Mouse (Mus musculus) left cerebral cortex, adult 2 months (tissue): ENCODE data around the gene Tmem171. TPM values are rescaled to one million over a fixed set of nuclear protein-coding genes. Genes with fewer than 3 reads are reported as not detected.

Source experiments
- DNase-seq, 2 experiments: peaks; one replicate each; pipeline ENCODE4 v3.0.0; 2021 to 2022; ENCODE audit warnings: low spot score in 2 of 2, mixed read lengths in 1 of 2; ENCODE audit errors: extremely low spot score in 1 of 2
- H3K27ac ChIP-seq: fragments of 200-600 bp; 2 replicates; pipeline ENCODE4 v1.8.1; 2022
- H3K4me3 ChIP-seq: fragments of 200-600 bp; 2 replicates; pipeline ENCODE4 v1.8.1; 2022
- CTCF ChIP-seq: fragments of 200-600 bp; IDR thresholded peaks from 2 replicates; pipeline ENCODE4 v1.8.1; 2022; ENCODE audit warnings: antibody characterized with exemption, mild to moderate bottlenecking, moderate library complexity
- intact Hi-C: fragments of 180-260 bp; cut with DNase I; formaldehyde crosslinking; loops from one replicate; pipeline ENCODE4 v1.15.1; 2025
- total RNA-seq, 2 experiments: library from RNA; stranded (reverse); gene quantifications; 2 replicates each; pipeline ENCODE4 v1.2.3; 2021

The Tmem171 gene
- total RNA-seq, 2 experiments from 2014 or later, result 0.30 TPM; not detected in 1

GRCm38 (mm10) chr13:98710236-98710635 lies 15.6 kb upstream of the Tmem171 start:
- no peak for TF ChIP-seq CTCF
- intact Hi-C loops, result no loop called here

DNA sequence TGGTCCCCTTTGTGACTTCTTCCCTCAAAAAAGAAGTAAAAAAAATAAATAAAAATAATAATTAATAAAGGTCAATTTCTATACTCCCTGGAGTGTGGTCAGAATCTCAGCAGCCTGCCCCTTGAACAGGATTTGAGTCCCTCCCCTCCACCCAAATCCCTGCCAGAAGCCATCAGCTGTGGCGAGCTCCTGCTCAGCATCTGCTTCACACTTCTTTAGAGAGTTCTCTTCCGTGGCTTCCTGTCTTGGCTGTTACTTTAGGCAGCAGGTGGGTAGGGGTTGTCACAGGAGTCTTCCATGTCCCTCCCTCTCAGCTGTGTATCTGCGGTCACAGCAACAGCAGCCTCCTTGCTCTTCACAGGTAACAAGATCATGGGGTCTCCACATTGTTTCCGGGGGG lies 10.9 kb upstream of the Tmem171 start:
- Histone ChIP-seq H3K27ac (no peak overlapping the region), H3K4me3 (no peak overlapping the region)
- no peak for TF ChIP-seq CTCF
- no peak for DNase-seq
- intact Hi-C loops, result no loop called here

More at GRCm38 (mm10) chr13:98710236-98710635, 15.6 kb upstream of the Tmem171 start:
- DNase-seq, result no peak
- no peak overlapping the region for H3K4me3 ChIP-seq
- H3K27ac ChIP-seq, result no peak overlapping the region

DNA sequence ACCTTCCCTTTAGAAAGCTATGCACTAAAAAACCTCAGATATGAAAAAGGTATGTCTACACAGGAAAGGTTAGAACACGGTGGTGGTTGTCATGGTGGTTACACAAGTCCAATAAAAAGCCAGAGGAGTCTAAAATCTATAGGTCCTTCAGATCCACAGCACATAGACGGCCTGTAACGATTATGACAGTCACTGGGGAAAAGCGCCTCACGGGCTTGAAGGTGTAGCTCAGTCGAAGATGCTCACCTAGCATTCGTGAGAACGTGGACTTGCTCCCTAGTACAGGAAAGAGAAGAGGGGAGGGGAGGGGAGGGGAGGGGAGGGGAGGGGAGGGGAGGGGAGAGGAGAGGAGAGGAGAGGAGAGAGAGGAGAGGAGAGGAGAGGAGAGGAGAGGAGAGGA lies 9.2 kb upstream of the Tmem171 start:
- no peak overlapping the region for H3K27ac ChIP-seq
- intact Hi-C loops, result no loop called here

DNA sequence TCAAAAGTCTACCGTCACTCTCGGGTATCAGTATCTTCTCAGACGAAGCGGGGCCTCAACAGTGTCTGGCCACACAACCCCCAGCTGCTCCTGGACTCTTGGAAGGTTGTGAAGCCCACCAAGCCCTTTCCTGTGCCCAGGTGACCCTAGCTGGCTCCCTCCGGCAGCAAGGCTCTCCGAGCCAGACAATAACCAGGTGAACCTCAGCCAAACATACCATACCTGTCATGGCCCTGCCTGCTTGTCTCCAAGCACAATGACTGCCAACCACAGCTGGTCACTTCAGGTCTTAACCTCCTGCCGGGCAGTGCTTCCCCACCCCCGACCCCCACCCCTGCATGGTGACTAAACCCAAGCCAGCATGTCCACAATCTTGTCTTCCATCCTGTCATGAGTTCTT lies 7.7 kb upstream of the Tmem171 start:
- Histone ChIP-seq H3K4me3 (no peak overlapping the region), H3K27ac (no peak overlapping the region)
- no peak for TF ChIP-seq CTCF
- no peak for DNase-seq
- intact Hi-C loops, result no loop called here

More for the DNA sequence above, 9.2 kb upstream of the Tmem171 start:
- TF ChIP-seq CTCF, result no peak
- no peak overlapping the region for H3K4me3 ChIP-seq
- DNase-seq, result no peak

DNA sequence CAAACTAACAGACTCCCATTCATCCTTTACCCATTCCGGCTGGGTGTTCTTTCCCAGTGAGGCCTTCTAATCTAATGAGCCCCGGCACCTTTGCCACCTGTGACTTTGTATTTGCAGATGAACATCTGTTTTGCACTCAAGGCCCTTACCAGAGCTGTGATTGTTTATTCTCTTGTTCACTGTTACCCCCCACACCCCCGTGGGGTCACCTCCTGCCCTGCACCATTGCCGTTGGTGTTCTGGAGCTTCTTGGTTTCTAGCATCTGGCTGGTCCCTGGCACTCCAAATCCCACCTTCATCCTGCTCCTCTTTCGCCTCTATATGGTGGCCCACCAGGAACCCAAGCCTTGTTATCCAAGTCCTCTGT lies 6.7 kb upstream of the Tmem171 start:
- no peak overlapping the region for H3K27ac ChIP-seq
- no peak for DNase-seq
- TF ChIP-seq CTCF, result no peak
- intact Hi-C loops, result no loop called here
- no peak overlapping the region for H3K4me3 ChIP-seq

- Histone ChIP-seq H3K27ac (no peak overlapping the region), H3K4me3 (no peak overlapping the region)
- intact Hi-C loops, result no loop called here
- no peak for TF ChIP-seq CTCF
- no peak for DNase-seq
These were observed 6.2 kb upstream of the Tmem171 start for GRCm38 (mm10) chr13:98700661-98701308.

DNA sequence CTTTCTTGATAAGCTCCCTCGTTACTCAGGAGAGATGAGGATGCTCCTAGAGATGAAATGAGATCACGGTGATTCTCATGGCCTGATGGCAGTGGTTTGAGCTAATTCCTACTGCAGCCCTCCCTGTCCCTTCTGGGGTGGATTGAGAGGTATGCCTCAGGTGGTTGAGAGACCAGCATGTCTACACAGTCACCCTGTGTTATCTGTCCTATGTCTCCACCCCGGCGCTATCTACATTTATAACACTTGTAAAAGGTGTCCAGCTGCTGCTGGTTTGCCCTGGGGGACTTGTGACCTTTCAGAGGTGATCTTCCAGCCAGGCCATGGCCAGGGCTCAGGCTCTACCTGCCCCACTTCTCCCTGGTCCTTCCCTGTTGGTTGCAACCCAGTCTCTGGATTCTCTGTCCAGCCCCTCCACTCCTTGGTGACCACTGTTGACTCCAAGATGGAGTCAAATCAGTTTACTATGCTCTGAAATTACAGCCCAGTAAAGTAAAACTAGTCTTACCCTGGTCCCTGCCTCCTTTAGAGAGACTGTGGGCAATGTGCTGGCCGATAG lies 5.4 kb upstream of the Tmem171 start:
- H3K27ac ChIP-seq, result no peak overlapping the region
- DNase-seq, result no peak
- intact Hi-C loops, result no loop called here
- H3K4me3 ChIP-seq, result no peak overlapping the region
- no peak for TF ChIP-seq CTCF

DNA sequence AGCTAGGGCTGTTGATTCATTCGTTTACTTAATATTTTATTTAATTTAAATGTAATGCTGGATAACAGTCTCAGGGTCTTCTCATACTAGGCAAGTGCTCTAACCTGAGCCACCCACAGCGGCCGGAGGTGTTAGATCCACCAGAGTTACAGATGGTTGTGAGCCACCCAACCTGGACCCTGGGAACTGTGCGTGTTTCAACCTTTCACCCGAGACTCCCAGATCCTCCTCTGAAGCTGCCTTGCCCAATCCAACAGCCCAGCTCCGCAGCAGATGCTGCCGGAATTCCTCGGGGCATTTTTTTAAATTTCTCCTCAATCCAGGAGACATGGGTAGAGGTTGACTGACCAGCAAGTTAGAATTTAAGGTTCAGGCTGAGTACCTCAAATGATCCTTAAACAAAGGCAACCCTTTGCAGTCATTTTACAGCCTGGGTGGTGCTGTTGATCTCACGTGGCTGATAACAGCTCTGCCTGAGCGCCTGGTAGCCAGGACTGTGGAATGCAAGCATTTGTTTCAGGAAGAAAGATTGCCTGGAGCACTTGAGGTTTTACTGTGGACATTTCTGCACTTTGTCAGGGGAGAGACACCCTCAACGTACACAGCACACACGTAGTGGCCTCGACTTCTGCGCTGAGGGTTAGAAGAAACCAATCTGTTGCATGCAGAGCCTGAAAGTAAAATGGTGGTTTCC lies 4.6 kb upstream of the Tmem171 start:
- intact Hi-C loops, result no loop called here
- DNase-seq, result no peak

DNA sequence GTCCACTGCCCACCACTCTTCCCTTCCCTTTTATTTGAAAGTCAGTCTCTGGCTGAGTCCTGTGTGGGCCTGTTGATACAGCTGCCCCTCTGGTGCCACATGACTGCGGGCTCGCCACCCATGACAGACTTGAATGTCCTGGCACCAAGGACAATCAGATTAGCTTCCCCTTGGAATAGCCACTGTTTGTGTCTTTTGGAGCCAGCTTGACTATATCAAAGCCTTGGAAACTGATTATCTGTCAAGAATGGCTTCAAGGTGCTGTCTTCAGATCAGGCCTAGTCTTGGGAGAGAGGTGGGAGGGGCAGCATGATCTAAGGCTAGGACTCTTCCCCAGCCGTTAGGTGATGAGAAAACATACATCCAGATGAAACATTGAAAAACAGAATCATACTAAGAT lies 2.1 kb upstream of the Tmem171 start:
- TF ChIP-seq CTCF, result no peak
- intact Hi-C loops, result no loop called here
- Histone ChIP-seq H3K4me3 (no peak overlapping the region), H3K27ac (no peak overlapping the region)
- no peak for DNase-seq

More for the DNA sequence above, 4.6 kb upstream of the Tmem171 start:
- no peak overlapping the region for H3K4me3 ChIP-seq
- H3K27ac ChIP-seq, result no peak overlapping the region
- TF ChIP-seq CTCF, result no peak

- Histone ChIP-seq H3K4me3 (no peak overlapping the region), H3K27ac (no peak overlapping the region)
- TF ChIP-seq CTCF, result no peak
- intact Hi-C loops, result no loop called here
- DNase-seq, result no peak
These were observed 912 bp upstream of the Tmem171 start for GRCm38 (mm10) chr13:98695546-98695945.

DNA sequence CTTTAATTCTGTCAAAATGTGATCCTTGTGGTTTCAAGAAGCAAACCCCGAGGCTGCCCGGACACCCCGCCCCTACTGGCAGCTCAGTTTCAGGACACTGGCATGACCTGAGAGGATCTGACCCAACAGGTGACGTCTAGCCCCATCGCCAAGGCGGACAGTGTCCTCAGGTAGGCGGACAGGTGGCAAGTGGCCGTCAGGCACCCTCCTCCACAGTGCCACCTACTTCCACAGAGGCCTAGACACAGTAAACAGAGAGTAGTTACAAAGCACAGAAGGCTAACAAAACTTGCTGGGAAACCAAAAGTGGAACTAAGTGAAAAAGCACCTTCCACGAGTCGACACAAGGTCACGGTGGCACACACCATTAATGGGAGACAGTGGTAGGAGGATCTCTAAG lies 1.3 kb downstream of the Tmem171 start:
- Histone ChIP-seq H3K27ac (no peak overlapping the region), H3K4me3 (no peak overlapping the region)
- no peak for TF ChIP-seq CTCF
- DNase-seq, result no peak
- intact Hi-C loops, result no loop called here

GRCm38 (mm10) chr13:98691956-98692515 lies 2.6 kb downstream of the Tmem171 start:
- DNase-seq, result no peak
- TF ChIP-seq CTCF, result no peak
- Histone ChIP-seq H3K27ac (no peak overlapping the region), H3K4me3 (no peak overlapping the region)
- intact Hi-C loops, result no loop called here

DNA sequence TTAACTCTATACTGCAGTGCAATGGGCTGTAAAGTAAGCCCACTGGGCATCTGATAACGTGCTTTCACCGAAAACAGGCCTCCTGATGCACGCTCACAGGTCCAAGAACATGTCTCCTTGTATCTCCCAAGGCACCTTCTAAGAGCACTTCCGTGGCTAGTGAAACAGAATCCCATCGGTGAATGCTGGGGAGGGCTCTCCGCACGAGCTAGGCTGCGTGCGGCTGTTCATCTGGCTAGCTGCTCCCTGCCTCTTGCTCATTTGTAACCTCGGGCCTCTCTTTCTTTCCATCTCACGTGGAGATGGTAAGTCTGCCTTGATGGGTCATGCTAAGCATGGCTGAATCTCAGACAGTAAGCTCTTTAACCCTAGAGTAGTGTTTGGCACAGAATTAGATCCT lies 3.7 kb downstream of the Tmem171 start:
- Histone ChIP-seq H3K4me3 (no peak overlapping the region), H3K27ac (no peak overlapping the region)
- intact Hi-C loops, result no loop called here
- TF ChIP-seq CTCF, result no peak
- no peak for DNase-seq
